Mouse (Mus musculus): ENCODE data around the gene Gm13271.

DNA sequence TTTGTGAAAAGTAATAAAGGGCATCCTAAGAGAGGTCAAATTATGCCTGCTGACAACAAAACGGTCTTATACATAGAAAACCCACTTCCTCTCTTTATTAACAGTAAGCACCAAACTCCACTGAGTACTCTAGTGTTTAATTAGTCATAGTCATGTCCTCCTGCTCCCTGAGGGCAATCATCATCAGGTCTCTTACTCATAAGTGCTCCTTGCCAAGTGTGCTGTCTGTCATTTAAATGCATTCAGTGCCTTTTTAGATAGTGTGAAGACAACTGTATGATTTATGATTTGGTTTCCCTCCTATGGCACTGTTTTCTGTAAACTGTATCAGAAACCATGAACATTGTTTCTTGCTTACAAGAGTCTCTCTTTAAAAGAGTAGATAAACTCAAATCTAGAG lies 40.4 kb upstream of the Gm13271 start:
- TF ChIP-seq MYOG (IDR thresholded peaks at IDR 0.05; ENCODE audit: control insufficient read depth, extremely low read depth, insufficient read length): no peak
- no peak for TF ChIP-seq CTCF (IDR thresholded peaks at IDR 0.05; ENCODE audit: control insufficient read depth, insufficient read depth, insufficient read length)
- no peak for TF ChIP-seq USF1 (IDR thresholded peaks at IDR 0.05; ENCODE audit: low read depth)
- peak; percentile 6 for TF ChIP-seq FOSL1 (IDR thresholded peaks at IDR 0.05; ENCODE audit: insufficient read depth, low read length, poor library complexity, severe bottlenecking)
- no peak for TF ChIP-seq MAX (IDR thresholded peaks at IDR 0.05)
- no peak for TF ChIP-seq CEBPB (IDR thresholded peaks at IDR 0.05; ENCODE audit: low read depth)
